Mouse (Mus musculus) left cerebral cortex, postnatal 36 days (tissue): ENCODE results near the gene Klrk1. TPM values are rescaled to one million over a fixed set of nuclear protein-coding genes. Genes with fewer than 3 reads are reported as not detected.
"Not testable (repeated sequence)": the region's sequence is repeated elsewhere in the genome, so short reads cannot be mapped to it uniquely, and the experiment has no call there.

Experiments
- DNase-seq, 2 experiments: peaks; one replicate each; pipeline ENCODE4 v3.0.0; 2021 to 2022; ENCODE audit warnings: low spot score in 2 of 2, mixed read lengths in 1 of 2
- intact Hi-C: fragments of 180-260 bp; cut with DNase I; formaldehyde crosslinking; loops from one replicate; pipeline ENCODE4 v1.15.1; 2025
- total RNA-seq, 2 experiments: library from RNA; stranded (reverse); gene quantifications; 2 replicates each; pipeline ENCODE4 v1.2.3; 2021

Klrk1 gene
- not detected for total RNA-seq

GRCm38 (mm10) chr6:129623735-129624134 lies at the start of gene Klrk1:
Gene Klrk1 (minus strand): TSS chr6:129623864.
- intact Hi-C loops, result no loop called here
- no peak for DNase-seq

- intact Hi-C loops, DNase-seq: not testable (repeated sequence)
Measured at GRCm38 (mm10) chr6:129661301-129661700, 37.6 kb upstream of the Klrk1 start.

GRCm38 (mm10) chr6:129660589-129660988 lies 36.9 kb upstream of the Klrk1 start, which contains the start of gene Klrc2:
Gene Klrc2 (minus strand): TSS chr6:129660689.
- intact Hi-C loops, DNase-seq: not testable (repeated sequence)

GRCm38 (mm10) chr6:129644054-129644453 lies 20.4 kb upstream of the Klrk1 start:
- intact Hi-C loops, DNase-seq: not testable (repeated sequence)

- DNase-seq, intact Hi-C loops: not testable (repeated sequence)
Measured at GRCm38 (mm10) chr6:129643237-129643636, 19.6 kb upstream of the Klrk1 start, which contains the start of gene Klrc3. Gene Klrc3 (minus strand): TSS chr6:129643337.

GRCm38 (mm10) chr6:129631046-129631445 lies 7.4 kb upstream of the Klrk1 start:
- DNase-seq, intact Hi-C loops: not testable (repeated sequence)

GRCm38 (mm10) chr6:129608372-129608771 lies 15.3 kb downstream of the Klrk1 start:
- intact Hi-C loops, result no loop called here
- no peak for DNase-seq

- intact Hi-C loops, result no loop called here
- no peak for DNase-seq
Measured at GRCm38 (mm10) chr6:129591508-129591907, 32.2 kb downstream of the Klrk1 start, which contains the start of gene Klrd1. Gene Klrd1 (plus strand): TSS chr6:129591782.

GRCm38 (mm10) chr6:129583014-129583413 lies 40.6 kb downstream of the Klrk1 start:
- DNase-seq, result no peak
- intact Hi-C loops, result no loop called here

- no peak for DNase-seq
- intact Hi-C loops, result no loop called here
Measured at GRCm38 (mm10) chr6:129581896-129582295, 41.8 kb downstream of the Klrk1 start.

- no peak for DNase-seq
- intact Hi-C loops, result no loop called here
Measured at GRCm38 (mm10) chr6:129581274-129581673, 42.4 kb downstream of the Klrk1 start.

- no peak for DNase-seq
- intact Hi-C loops, result no loop called here
Measured at GRCm38 (mm10) chr6:129577605-129578004, 46.1 kb downstream of the Klrk1 start, which contains the start of gene Klre1. Gene Klre1 (plus strand): TSS chr6:129577905.

GRCm38 (mm10) chr6:129575315-129575714 lies 48.3 kb downstream of the Klrk1 start:
- intact Hi-C loops, result no loop called here
- DNase-seq, result no peak

- intact Hi-C loops, result no loop called here
- DNase-seq, result no peak
Measured at GRCm38 (mm10) chr6:129565257-129565656, 58.4 kb downstream of the Klrk1 start.

Other genes with a start within 250 kb of the Klrk1 start
- gene Clec12b, start 238.0 kb downstream of the Klrk1 start, total RNA-seq, result not detected
- under 1 TPM in 1 of 2 experiments, not detected in 1; 0.59 TPM for gene Clec1b, start 226.6 kb downstream of the Klrk1 start, total RNA-seq
- not detected for gene Clec9a, start 215.0 kb downstream of the Klrk1 start, total RNA-seq
- gene Clec1a, start 171.9 kb downstream of the Klrk1 start, total RNA-seq, result 1 to 10 TPM in 1 of 2 experiments, under 1 TPM in 1; 0.52 to 1.1 TPM
- not detected for gene Olr1, start 116.7 kb downstream of the Klrk1 start, total RNA-seq
- not detected for gene Tmem52b, start 111.3 kb downstream of the Klrk1 start, total RNA-seq
- 100 to 1,000 TPM; 655 to 787 TPM for gene Gabarapl1, start 90.7 kb downstream of the Klrk1 start, total RNA-seq
- gene Klre1, start 46.0 kb downstream of the Klrk1 start, total RNA-seq, result not detected
- 1 to 10 TPM in 1 of 2 experiments, not detected in 1; 1.1 TPM for gene Klrd1, start 32.1 kb downstream of the Klrk1 start, total RNA-seq
- gene Klrc3, start 19.5 kb upstream of the Klrk1 start, total RNA-seq, result not detected
- gene Klrc2, start 36.8 kb upstream of the Klrk1 start, total RNA-seq, result not detected
- not detected for gene Klrc1, start 55.1 kb upstream of the Klrk1 start, total RNA-seq
- not detected for gene Klri1, start 93.3 kb upstream of the Klrk1 start, total RNA-seq
- not detected for gene Klri2, start 116.6 kb upstream of the Klrk1 start, total RNA-seq
- not detected for gene Gm156, start 160.4 kb upstream of the Klrk1 start, total RNA-seq
- gene Gm17631, start 238.8 kb upstream of the Klrk1 start, total RNA-seq, result not detected